Mouse (Mus musculus) layer of hippocampus, adult 9-10 months (tissue): ENCODE data around the gene Sdk2.

Experiments used
- DNase-seq: peaks from one replicate; pipeline ENCODE4 v3.0.0; 2022; ENCODE audit warnings: low spot score

The Sdk2 gene

DNA sequence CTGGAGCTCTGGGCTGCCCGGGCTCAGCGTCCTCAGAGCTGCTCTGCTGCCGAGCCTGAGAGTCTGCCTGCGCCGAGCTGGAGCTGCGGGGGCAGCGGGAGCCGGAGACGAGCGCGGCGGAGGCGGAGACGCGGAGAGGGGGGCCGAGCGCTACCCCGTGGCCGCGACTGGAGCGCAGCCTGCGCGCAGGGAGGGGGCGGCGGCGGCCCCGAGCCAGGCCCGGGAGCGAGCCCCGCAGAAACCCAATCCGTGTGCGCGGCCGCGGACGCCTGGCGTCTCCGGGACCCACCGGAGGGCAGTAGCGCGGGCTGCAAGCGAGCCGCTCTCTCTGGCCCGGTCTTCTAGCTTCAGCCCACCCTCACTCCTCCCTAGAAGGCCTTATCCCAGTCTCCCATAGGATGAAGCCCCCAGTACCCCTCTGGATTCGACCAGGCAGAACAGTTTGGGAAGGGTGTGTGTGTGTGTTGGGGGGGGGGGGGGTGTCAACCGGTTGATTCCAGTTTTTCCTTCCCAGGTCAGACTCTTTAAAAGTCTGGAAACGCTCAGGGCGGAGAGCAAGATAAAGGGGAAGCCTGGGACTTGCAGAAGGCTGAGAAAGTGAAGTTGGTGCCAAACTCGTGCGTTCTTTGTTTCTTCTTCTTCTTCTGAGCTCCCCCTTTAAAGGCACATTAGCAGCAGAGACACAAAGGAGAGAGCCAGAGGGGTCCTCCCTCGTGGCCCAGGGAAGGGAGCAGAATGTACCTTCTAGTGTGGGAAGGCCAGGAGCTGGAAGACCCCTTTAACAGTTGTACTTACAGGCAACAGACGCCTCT, at the start of gene Sdk2:
Gene Sdk2, minus strand, starts transcription at position 96 of the 812 bp plus-strand sequence.
- DNase-seq: no peak

GRCm38 (mm10) chr11:114115077-114115476, 48.2 kb upstream of the Sdk2 start:
- no peak for DNase-seq

DNA sequence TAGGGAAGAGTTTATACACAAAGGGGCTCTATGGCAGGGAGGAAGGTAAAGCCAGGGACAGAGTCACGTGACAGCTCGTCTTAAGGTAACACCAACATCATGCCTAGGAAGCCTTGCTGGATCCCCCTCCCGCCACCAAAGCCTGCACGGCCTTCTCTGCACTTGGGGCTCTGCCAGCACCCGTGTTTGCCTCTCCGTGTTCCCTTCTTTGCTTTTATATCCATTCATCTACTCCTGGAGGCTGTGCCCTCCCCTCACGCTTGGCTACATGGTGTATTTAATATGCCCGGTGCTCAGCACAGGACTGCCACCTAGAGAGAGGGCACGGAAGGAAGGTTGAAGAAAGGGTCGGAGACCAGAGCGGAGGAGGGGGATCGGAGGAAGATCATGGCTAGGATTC, 47.8 kb upstream of the Sdk2 start:
- DNase-seq: no peak

- no peak for DNase-seq
Observed at GRCm38 (mm10) chr11:114110851-114111250, 44.0 kb upstream of the Sdk2 start.

DNA sequence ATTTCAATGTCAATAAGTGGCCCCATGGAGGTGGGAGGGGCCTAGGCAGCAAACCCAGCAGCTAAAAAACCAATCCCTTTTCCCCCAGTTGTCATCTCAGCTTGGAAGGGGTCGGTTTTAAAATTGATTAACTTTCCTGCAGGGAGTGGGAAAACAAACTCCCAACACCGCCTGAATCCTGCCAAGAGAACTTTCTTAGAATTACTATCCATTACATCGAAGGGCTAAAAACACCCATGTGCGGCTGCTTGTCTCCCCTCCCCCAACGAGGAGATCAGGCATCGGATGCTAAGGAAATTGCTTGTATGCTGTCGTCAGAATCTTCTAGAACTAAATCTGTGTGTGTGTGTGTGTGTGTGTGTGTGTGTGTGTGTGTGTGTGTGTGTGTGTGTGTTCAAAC, 26.8 kb upstream of the Sdk2 start:
- DNase-seq: no peak

- DNase-seq: no peak
Observed at GRCm38 (mm10) chr11:114093175-114093574, 26.3 kb upstream of the Sdk2 start.

DNA sequence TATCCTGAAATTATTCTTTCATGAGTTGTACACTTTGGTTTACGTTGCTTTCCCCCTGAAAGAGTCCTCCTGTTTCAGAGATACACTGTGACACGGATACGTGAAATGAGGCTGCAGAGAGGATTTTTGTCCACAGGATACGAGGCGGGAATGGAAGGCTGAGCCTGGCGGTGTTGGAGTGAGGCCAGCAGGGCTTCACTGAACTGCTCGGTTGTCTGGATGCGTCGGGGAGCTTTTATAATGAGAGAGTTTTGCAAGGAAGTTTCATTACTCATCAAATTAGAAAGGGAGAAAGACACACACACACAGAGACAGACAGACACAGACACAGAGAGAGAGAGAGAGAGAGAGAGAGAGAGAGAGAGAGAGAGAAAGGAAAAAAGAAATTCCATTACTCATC, 13.8 kb upstream of the Sdk2 start:
- DNase-seq: no peak

DNA sequence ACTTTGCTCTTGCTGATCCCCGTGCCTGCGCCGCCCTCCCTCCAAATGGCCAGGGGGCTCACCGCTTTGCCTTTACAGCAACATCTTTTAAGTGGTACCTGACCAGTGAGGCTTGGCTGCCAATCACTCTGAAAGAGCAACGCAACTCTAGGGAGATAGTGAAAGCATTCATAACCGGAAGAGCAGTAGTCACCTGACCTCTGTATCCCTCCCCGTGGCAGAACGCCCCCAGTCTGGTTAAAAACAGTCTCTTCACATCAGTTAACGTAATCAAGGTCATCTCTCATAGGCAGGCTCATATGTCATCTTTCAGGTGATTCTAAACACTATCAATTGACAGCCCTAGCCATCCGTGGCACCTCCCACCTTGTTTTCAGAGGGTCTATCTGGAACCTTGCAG, 5.8 kb upstream of the Sdk2 start:
- no peak for DNase-seq

DNA sequence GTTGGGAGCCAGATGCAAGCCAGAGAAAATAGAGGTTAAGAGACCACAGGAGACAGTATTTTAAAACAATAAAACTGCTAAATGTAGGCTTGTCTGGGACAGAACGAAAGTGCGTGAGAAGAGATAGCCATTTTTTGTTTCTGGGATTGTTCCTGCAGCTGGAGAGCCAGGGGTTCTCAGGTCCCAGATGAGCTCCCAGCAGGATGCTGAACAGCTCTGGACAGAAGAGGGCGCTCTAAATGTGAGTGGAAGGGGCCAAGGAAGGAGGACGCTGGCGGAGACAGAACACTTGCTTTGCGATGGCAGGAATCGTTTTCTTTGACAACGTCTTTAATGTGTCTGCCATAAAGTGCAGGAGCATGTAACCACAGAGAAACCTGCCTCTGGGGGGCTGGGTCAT, 5.2 kb upstream of the Sdk2 start:
- DNase-seq: no peak

GRCm38 (mm10) chr11:114070881-114071280, 4.0 kb upstream of the Sdk2 start:
- no peak for DNase-seq

GRCm38 (mm10) chr11:114070131-114070530, 3.3 kb upstream of the Sdk2 start:
- DNase-seq: no peak

GRCm38 (mm10) chr11:114068390-114068789, 1.5 kb upstream of the Sdk2 start:
- DNase-seq: no peak

DNA sequence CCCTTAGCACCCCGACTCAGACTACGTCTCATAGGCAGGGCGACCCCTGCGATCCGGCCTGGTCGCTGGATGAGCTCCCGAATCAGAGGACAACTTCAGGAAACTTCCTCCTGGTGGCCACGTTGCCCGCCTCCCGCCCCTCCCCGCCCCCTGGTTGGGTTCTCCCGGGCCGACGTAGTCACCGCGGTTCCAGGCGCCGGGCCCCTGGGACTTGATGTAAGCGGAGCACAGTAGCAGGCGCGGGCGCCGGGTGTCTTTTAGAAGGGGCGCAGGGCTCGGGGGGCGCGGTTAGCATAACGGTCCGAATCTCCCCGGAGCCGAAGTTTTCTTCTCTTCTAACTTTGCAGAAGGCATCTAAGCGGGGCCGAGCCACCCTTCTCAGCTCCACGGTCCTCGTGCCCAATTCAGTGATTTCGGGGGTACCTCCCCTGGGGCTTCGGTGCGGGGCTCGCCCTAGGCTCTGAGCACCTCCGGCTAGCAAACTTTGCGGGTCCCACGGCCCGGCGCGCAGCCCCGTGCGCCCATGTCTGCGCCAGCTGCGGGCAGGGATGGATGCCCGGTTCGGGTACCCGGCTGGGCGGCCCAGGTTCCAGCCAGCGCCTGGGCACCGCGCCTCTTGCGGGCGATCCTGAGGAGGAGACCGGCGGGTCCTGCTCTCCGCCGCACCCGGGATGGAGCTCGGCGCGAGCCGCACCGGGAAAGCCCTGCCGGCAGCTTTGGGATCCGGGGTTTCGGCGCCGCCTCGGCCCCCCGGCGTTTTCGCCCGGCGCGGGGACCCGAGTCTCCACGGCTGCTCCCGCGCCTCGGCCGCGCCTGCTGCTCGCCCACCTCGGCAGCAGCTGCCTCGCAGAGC, 522 bp downstream of the Sdk2 start:
- no peak for DNase-seq

DNA sequence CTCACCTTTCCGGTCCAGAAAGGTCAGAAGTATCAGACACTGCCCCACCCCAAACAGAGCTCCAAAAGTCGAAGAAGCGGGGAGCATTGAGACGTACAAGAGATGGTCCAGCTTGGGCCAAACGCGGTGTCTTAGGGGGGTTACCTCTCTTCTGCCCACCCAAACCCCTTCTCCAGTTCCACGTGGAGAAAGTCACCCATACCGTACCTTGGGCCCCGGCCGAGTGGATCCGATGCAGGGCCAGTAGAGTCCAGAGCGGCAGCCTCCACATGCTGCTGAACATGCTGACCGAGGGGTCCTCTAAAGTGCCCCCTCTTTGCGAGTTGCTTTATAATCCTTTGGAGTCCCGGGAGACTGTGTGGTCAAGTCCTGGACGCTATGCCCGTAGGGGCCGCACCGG, 1.2 kb downstream of the Sdk2 start:
- no peak for DNase-seq

DNA sequence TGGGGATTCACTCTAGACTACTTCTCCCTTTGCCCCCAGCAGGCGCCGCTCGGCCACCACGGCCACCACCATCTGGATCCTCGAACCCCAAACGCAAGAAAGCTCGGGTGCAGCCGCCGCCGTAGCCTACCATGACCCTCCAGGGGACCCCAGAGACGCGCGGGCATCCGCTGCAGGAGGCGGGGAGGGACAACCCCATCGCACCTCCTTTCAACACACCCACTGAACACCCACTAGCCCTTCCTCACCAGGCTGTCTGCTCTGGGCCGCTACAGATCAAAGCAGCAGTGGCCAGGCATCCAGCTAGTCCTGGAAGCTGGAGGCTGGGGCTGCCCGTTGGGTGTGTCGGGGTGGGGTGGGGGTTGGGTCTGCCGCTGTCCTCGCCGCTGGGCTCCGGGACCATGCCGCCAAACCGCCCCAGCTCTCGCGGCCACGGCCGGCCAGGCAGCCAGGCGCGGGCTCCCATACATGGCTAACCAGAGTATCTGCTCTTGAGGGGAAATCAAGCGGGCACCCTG, 1.9 kb downstream of the Sdk2 start:
- no peak for DNase-seq

GRCm38 (mm10) chr11:114061946-114062345, 4.9 kb downstream of the Sdk2 start:
- no peak for DNase-seq

DNA sequence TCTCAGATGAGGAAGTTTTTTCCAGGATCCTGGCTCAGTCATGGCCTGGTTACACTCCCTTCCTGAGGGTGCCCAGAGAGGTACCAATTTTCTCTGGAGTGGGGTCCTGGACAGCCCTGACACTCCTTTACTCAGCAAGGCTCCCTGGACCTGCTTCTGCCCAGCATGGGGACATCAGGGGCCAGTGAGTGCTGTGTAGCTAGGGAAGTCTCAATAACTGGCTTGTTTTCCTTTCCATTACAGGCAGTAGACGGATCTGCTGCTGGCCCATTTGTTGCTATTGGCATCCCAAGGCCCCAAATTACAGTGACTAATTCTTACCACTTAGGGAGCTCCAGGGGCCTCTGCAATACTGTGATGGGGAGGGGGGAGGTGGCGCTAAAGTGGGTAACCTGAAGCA, 5.6 kb downstream of the Sdk2 start:
- DNase-seq: no peak

GRCm38 (mm10) chr11:114056351-114056750, 10.5 kb downstream of the Sdk2 start:
- no peak for DNase-seq

DNA sequence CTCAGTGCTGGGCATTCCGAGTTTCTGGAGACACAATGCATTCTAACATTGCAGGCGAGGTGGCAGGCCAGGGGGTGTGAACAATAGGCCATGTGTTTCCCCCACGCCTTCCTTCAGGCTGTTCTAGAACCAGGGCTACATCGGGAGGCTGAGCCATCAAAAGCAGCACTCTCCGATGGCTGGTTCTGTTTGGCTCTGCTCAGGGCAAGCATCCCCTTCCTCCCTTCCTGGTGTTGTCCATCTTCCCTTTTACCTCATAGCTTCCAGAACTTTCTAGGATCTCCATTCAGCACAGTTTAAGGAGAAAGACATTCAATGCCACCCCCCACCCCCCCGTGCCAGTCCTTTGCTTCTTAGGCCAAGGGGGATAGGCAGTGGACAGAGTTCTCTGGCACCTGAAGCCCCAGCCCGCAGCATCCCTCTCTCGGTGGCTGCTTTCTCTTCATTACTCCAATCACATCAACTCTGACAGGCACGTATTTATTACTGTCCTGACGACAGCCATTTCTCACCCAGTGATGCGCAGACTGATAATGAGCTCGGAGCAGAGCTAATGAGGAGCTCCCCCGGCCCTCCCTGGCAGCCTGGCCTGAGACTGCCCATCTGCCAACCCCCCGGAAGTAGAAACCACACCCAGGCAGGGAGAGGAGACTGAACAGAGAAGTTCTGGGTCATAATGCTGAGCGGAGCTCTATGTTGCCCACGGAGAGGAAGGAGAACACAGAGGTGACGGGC, 12.1 kb downstream of the Sdk2 start:
- DNase-seq: no peak

DNA sequence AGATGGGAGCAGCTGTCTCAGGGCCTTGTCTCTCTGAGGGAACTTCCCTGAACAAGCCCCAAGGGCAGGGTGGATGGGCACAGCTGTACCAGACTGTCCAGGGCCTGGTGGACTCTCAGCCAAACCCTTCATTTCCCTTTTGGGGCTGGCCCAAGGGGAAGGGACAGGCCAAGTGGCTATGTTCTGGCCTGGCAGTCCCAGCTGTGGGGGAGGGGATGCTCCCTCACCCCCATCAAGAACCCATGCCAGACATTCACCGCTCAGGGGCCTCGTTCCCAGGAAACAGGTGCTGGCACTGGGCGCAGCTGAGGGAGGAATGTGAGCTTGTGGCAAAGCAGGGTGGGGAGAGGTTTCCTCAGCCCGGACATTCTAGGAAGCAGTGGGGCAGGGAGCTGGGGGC, 15.5 kb downstream of the Sdk2 start:
- no peak for DNase-seq

GRCm38 (mm10) chr11:114050511-114050910, 16.3 kb downstream of the Sdk2 start:
- DNase-seq: no peak

GRCm38 (mm10) chr11:114047887-114048331, 18.9 kb downstream of the Sdk2 start:
- no peak for DNase-seq
